Mouse (Mus musculus) stomach, embryonic 14.5 days (tissue): Measurements from ENCODE around the gene Tshr. TPM values are rescaled to one million over a fixed set of nuclear protein-coding genes. Genes with fewer than 3 reads are reported as not detected.

Source experiments
- ATAC-seq: fragments of 200-750 bp; cut with Nextera tagmentation; 2 replicates; pipeline ENCODE4 v1.8.0; 2017; ENCODE audit warnings: low read depth, moderate TSS enrichment; ENCODE audit not compliant: insufficient number of reproducible peaks, insufficient read depth, low FRiP score
- H3K27ac ChIP-seq: fragments of 300-500 bp; sonication (generic); 2 replicates; pipeline ENCODE4 v1.5.1; 2014; ENCODE audit warnings: mild to moderate bottlenecking, low read length, moderate library complexity, mixed read lengths
- H3K27me3 ChIP-seq: fragments of 300-500 bp; sonication (generic); 2 replicates; pipeline ENCODE4 v1.6.1; 2014; ENCODE audit warnings: low read length, control low read depth, mixed read lengths; ENCODE audit not compliant: control insufficient read depth, insufficient read depth
- H3K36me3 ChIP-seq: fragments of 300-500 bp; sonication (generic); 2 replicates; pipeline ENCODE4 v1.6.1; 2014; ENCODE audit warnings: mild to moderate bottlenecking, control low read depth, low read length, moderate library complexity, mixed read lengths; ENCODE audit not compliant: control insufficient read depth, insufficient read depth
- H3K4me1 ChIP-seq: fragments of 300-500 bp; sonication (generic); 2 replicates; pipeline ENCODE4 v1.6.1; 2014; ENCODE audit warnings: low read length, control low read depth, mixed read lengths; ENCODE audit not compliant: control insufficient read depth, insufficient read depth
- H3K4me2 ChIP-seq: fragments of 300-500 bp; sonication (generic); replicated peaks from 2 replicates; pipeline ENCODE4 v1.6.1; 2014; ENCODE audit warnings: low read depth, low read length, control low read depth
- H3K4me3 ChIP-seq: fragments of 300-500 bp; sonication (generic); 2 replicates; pipeline ENCODE4 v1.5.1; 2014; ENCODE audit warnings: low read depth, low read length, control low read depth
- H3K9ac ChIP-seq: fragments of 300-500 bp; sonication (generic); replicated peaks from 2 replicates; pipeline ENCODE4 v1.6.1; 2014; ENCODE audit warnings: low read depth, mild to moderate bottlenecking, control low read depth, low read length, moderate library complexity, mixed read lengths
- H3K9me3 ChIP-seq: fragments of 300-500 bp; sonication (generic); 2 replicates; pipeline ENCODE4 v1.6.1; 2016; ENCODE audit warnings: low read depth, low read length, control low read depth; ENCODE audit not compliant: control insufficient read depth
- WGBS: fragments of 180-500 bp; shearing (Covaris S2); extraction: QIAGEN DNeasy Blood & Tissue Kit; methylation state at CpG from one replicate; pipeline ENCODE4 v1.1.7; 2014; 5-methylcytosine and 5-hydroxymethylcytosine counted together
- polyA plus RNA-seq: library from polyadenylated mRNA; unstranded; fragments of >200 nt; fragmentation: Nextera tagmentation; extraction: Ambion mirVana; gene quantifications from 2 replicates; pipeline ENCODE4 v1.2.1, GENCODE M21; 2014

The Tshr gene
- polyA plus RNA-seq, 1 experiment from 2014 or later: 0.56 TPM

DNA sequence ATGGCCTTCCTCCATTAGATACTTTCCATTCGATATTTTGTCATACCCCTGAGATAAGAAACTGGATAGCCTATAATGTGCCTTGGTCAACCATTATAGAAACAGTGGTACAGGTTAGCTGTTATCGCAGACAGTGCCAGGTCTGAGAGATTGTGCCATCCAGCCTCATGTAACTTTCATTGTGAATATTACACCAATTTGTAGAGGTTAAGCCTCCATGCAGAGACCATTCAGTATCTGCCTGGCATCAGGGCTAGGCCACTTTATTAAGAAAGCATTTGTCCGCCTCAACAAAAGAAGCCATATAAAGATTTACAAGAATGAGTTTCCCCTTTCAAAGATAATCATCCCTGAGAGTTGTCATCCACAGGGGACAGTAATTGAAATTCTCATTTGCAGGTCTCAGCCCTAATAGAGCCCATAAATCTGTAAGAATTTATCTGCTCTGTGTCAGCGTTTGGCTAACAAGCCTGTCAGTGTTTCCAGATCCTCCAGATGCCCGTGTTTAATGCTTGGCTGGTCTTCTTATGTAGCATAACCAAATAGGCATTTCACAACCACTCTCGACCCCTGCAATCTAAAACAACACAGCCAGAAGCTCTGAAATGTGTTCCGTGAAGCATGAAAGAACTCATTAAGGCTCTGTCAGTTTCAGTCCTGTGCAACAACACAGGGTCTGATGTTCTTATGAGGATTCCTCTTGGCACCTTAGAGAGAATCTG lies 28.3 kb downstream of the Tshr start:
- Histone ChIP-seq H3K27ac (no peak overlapping the region), H3K4me1 (no peaks in the 10 kb centered on the region), H3K9me3 (no peaks in the 10 kb centered on the region), H3K27me3 (no peaks in the 10 kb centered on the region), H3K4me3 (no peak overlapping the region), H3K36me3 (no peaks in the 10 kb centered on the region), H3K4me2 (no peak overlapping the region), H3K9ac (no peak overlapping the region)
- ATAC-seq: no peak
- WGBS: 64% methylated on average over 7 of the region's 7 CpGs

GRCm38 (mm10) chr12:91415112-91415511 lies 30.7 kb downstream of the Tshr start:
- H3K27ac ChIP-seq: no peak overlapping the region
- no peak for ATAC-seq
- no peaks in the 10 kb centered on the region for H3K9me3 ChIP-seq
- no peaks in the 10 kb centered on the region for H3K4me1 ChIP-seq
- no peak overlapping the region for H3K4me3 ChIP-seq
- no peaks in the 10 kb centered on the region for H3K27me3 ChIP-seq
- no peak overlapping the region for H3K9ac ChIP-seq
- 63% methylated on average over 6 of the region's 6 CpGs for WGBS
- H3K4me2 ChIP-seq: no peak overlapping the region
- H3K36me3 ChIP-seq: no peaks in the 10 kb centered on the region

DNA sequence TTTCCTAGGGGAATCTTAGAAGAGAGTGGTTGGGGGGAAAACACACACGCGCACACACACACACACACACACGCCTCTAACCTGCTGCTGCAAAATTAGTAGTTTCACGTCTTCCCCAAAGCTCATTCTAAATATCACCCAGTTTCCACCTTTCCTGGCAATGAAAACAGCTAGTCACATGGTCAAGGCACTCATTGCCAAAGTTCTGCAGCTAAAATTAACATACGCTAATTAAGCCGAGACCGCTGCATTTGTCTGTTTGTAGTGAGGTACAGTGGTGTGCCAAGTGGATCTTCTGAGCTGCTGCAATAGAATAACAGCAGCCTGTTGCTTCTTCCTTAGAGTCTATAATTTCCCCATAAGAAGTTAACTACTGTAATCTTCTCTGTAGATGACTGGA lies 32.5 kb downstream of the Tshr start:
- Histone ChIP-seq H3K9me3 (no peaks in the 10 kb centered on the region), H3K36me3 (no peaks in the 10 kb centered on the region), H3K27me3 (no peaks in the 10 kb centered on the region), H3K4me1 (no peaks in the 10 kb centered on the region), H3K9ac (no peak overlapping the region), H3K27ac (no peak overlapping the region), H3K4me2 (no peak overlapping the region), H3K4me3 (no peak overlapping the region)
- 98% methylated on average over 7 of the region's 7 CpGs for WGBS
- no peak for ATAC-seq

DNA sequence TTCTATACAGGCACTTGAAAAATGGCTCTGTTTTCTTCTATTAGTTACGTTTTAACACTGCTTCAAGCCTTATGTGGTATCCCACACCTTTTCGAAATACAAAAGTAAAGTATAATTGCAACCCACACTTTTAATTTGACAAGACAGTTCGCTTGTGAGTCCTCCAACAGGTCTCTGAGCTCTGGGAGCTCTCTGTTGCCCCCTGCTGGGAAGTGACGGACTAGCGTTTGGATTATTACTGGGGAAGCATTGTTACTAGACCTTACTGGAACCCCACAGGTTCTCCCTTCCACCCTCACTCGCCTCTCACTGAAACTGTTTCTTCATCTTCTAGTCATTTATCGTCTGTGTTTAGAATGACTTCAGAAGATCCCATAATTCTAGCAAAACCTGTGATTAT lies 34.4 kb downstream of the Tshr start:
- H3K36me3 ChIP-seq: no peaks in the 10 kb centered on the region
- no peaks in the 10 kb centered on the region for H3K9me3 ChIP-seq
- WGBS: 49% methylated on average over 7 of the region's 7 CpGs
- ATAC-seq: no peak
- no peaks in the 10 kb centered on the region for H3K27me3 ChIP-seq
- H3K4me2 ChIP-seq: no peak overlapping the region
- H3K4me1 ChIP-seq: no peaks in the 10 kb centered on the region
- no peak overlapping the region for H3K27ac ChIP-seq
- no peak overlapping the region for H3K9ac ChIP-seq
- H3K4me3 ChIP-seq: no peak overlapping the region

DNA sequence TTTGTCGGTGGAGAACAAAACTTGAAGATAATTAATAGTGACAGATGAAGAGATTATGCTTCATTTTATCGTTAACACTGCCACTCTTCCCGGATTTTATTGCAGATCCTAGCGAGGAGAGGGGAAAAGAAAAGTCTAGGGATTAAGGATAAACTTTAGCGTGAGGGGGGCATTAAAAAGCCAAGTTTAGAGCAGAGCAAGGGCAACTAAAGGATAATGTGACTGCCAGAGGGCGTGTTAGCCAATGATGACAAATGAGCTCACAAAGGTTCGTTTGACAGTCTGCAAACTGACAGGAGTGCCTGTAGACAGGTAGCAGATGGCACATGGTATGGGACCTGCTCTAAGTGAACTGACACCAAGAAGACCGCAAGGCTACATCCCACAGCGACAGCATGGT lies 36.9 kb downstream of the Tshr start:
- ATAC-seq: no peak

DNA sequence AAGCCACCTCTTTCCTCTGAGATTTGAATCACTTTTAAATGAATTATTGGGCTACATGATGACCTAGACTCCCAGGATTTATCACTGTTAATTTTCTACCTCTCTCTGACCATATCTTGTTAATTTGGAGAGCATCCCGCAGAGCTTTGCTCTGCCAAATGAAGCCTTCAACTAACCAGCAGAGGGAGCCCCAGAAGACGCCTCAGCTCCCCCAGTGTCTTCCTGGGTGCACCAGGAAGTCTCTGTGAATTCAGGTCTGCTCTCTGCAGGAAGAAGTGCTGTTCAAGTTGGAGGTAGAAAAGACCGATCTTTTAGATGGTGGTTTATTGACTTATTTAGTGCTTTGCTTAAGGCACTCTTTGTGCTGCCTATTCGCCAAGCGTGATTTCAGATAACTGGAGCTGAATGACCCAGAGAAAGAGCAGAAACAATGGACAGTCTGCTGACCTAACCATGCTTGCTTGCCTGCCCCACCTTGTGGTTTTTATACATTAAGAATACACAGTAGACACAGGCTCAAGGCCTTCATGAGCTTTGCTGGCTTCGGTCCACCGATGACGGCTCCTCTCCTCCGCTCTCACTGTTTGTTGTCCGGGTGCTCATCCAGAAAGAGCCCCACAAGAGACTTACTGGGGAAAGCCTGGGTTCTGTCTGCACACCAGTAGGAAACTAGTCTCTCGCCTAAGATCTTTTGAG lies 38.9 kb downstream of the Tshr start:
- Histone ChIP-seq H3K4me2 (no peak overlapping the region), H3K9ac (no peak overlapping the region), H3K27ac (no peak overlapping the region), H3K27me3 (no peaks in the 10 kb centered on the region), H3K4me3 (no peak overlapping the region), H3K9me3 (no peaks in the 10 kb centered on the region), H3K36me3 (no peaks in the 10 kb centered on the region), H3K4me1 (no peaks in the 10 kb centered on the region)
- WGBS: 62% methylated on average over 11 of the region's 11 CpGs
- peak; percentile 65 for ATAC-seq

More for the DNA sequence above, 36.9 kb downstream of the Tshr start:
- Histone ChIP-seq H3K4me3 (no peak overlapping the region), H3K36me3 (no peaks in the 10 kb centered on the region), H3K9me3 (no peaks in the 10 kb centered on the region), H3K4me2 (no peak overlapping the region), H3K27ac (no peak overlapping the region), H3K4me1 (no peaks in the 10 kb centered on the region), H3K9ac (no peak overlapping the region), H3K27me3 (no peaks in the 10 kb centered on the region)
- WGBS: 35% methylated on average over 9 of the region's 9 CpGs

- WGBS: 23% methylated on average over 4 of the region's 4 CpGs
- no peak overlapping the region for H3K9ac ChIP-seq
- no peak for ATAC-seq
- no peaks in the 10 kb centered on the region for H3K27me3 ChIP-seq
- no peak overlapping the region for H3K4me3 ChIP-seq
- no peaks in the 10 kb centered on the region for H3K36me3 ChIP-seq
- H3K4me2 ChIP-seq: no peak overlapping the region
- no peaks in the 10 kb centered on the region for H3K4me1 ChIP-seq
- H3K27ac ChIP-seq: no peak overlapping the region
- no peaks in the 10 kb centered on the region for H3K9me3 ChIP-seq
Observed at GRCm38 (mm10) chr12:91426499-91426898, 42.1 kb downstream of the Tshr start.

DNA sequence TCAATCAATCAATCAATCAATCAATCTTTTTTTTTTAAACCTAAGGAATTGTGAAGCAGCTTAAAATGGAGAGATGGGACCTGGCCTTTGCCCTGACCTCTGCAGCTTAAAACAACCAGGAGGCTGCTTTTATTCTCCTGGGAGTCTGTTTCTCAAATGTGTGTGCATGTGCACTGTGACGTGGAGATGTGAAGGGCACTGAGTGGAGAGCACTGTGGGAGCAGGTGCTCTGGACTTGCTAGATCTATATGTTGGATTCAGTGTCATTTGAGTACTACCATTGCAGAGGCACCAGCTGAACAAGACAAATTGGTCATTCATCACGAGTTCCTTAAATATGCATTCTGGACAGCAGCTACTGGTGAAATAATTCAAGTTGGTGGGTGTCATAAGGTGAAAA lies 42.8 kb downstream of the Tshr start:
- Histone ChIP-seq H3K4me1 (no peaks in the 10 kb centered on the region), H3K9ac (no peak overlapping the region), H3K9me3 (no peaks in the 10 kb centered on the region), H3K27me3 (no peaks in the 10 kb centered on the region), H3K27ac (no peak overlapping the region), H3K4me3 (no peak overlapping the region), H3K4me2 (no peak overlapping the region), H3K36me3 (no peaks in the 10 kb centered on the region)
- ATAC-seq: no peak
- 58% methylated on average over 2 of the region's 2 CpGs for WGBS
